Mouse (Mus musculus): ENCODE results near the gene Trp53i13. TPM values are rescaled to one million over a fixed set of nuclear protein-coding genes. Genes with fewer than 3 reads are reported as not detected.

Trp53i13 gene
- polyA plus RNA-seq, 1 experiment from 2014 or later, result 5.2 TPM

Other genes starting within 250 kb of the Trp53i13 start
- gene Coro6, start 53.6 kb downstream of the Trp53i13 start, polyA plus RNA-seq (2015; fragmentation: Nextera tagmentation; extraction: Ambion mirVana), result 0.16 and 0.35 TPM in 2 replicates
- 0.58 and 0.75 TPM in 2 replicates for gene Ankrd13b, start 26.3 kb downstream of the Trp53i13 start, polyA plus RNA-seq (2015; fragmentation: Nextera tagmentation; extraction: Ambion mirVana)
- 1.4 and 2.2 TPM in 2 replicates for gene Git1, start 22.4 kb downstream of the Trp53i13 start, polyA plus RNA-seq (2015; fragmentation: Nextera tagmentation; extraction: Ambion mirVana)
- gene Abhd15, start 859 bp downstream of the Trp53i13 start, polyA plus RNA-seq (2015; fragmentation: Nextera tagmentation; extraction: Ambion mirVana), result 3.9 and 4.9 TPM in 2 replicates
- gene Gm10392, start 3.2 kb upstream of the Trp53i13 start, polyA plus RNA-seq (2015; fragmentation: Nextera tagmentation; extraction: Ambion mirVana), result 0.07 and 0.28 TPM in 2 replicates
- gene Taok1, start 91.8 kb upstream of the Trp53i13 start, polyA plus RNA-seq (2015; fragmentation: Nextera tagmentation; extraction: Ambion mirVana), result 3.6 and 3.7 TPM in 2 replicates
- 1.6 TPM in 2 replicates for gene Nufip2, start 170.2 kb upstream of the Trp53i13 start, polyA plus RNA-seq (2015; fragmentation: Nextera tagmentation; extraction: Ambion mirVana)
- gene Cryba1, start 209.3 kb upstream of the Trp53i13 start, polyA plus RNA-seq (2015; fragmentation: Nextera tagmentation; extraction: Ambion mirVana), result not detected in 2 replicates
- 14.4 and 15.7 TPM in 2 replicates for gene Myo18a, start 247.3 kb upstream of the Trp53i13 start, polyA plus RNA-seq (2015; fragmentation: Nextera tagmentation; extraction: Ambion mirVana)

Data from liver, embryonic 15.5 days (tissue).